Mouse (Mus musculus) liver, embryonic 14.5 days (tissue): ENCODE results near the gene Gphn. TPM values are rescaled to one million over a fixed set of nuclear protein-coding genes. Genes with fewer than 3 reads are reported as not detected.

Experiments used
- ATAC-seq: fragments of 200-750 bp; cut with Nextera tagmentation; 2 replicates; pipeline ENCODE4 v1.8.0; 2017; ENCODE audit warnings: moderate number of reproducible peaks, mild to moderate bottlenecking, moderate library complexity; ENCODE audit not compliant: insufficient read depth
- DNase-seq, 3 experiments: peaks; one replicate each; pipeline ENCODE4 v3.0.0-alpha.2; 2012 to 2013; ENCODE audit warnings: low read depth in 3 of 3, low spot score in 3 of 3
- H3K27ac ChIP-seq: fragments of 300-500 bp; sonication (generic); 2 replicates; pipeline ENCODE4 v1.5.1; 2014; ENCODE audit warnings: moderate library complexity, mild to moderate bottlenecking, control low read depth, inconsistent platforms
- H3K27me3 ChIP-seq: fragments of 300-500 bp; sonication (generic); 2 replicates; pipeline ENCODE4 v1.6.1; 2014; ENCODE audit warnings: mild to moderate bottlenecking, low read length, moderate library complexity; ENCODE audit not compliant: control insufficient read depth, insufficient read depth
- H3K36me3 ChIP-seq: fragments of 300-500 bp; sonication (generic); replicated peaks from 2 replicates; pipeline ENCODE4 v1.6.1; 2014; ENCODE audit warnings: low read depth; ENCODE audit not compliant: control insufficient read depth, insufficient read depth
- H3K4me1 ChIP-seq, 2 experiments: fragments of 200-500 bp in 1 of 2; fragments of 300-500 bp in 1 of 2; sonication (generic) in 1 of 2; replicated peaks; 2 replicates each; pipeline ENCODE4 v1.6.1; 2012 to 2014; ENCODE audit warnings: antibody characterized with exemption in 1 of 2, inconsistent platforms in 1 of 2, low read length in 1 of 2; ENCODE audit not compliant: control insufficient read depth in 2 of 2, insufficient read depth in 2 of 2
- H3K4me2 ChIP-seq: fragments of 300-500 bp; sonication (generic); 2 replicates; pipeline ENCODE4 v1.6.1; 2014; ENCODE audit warnings: low read depth, mild to moderate bottlenecking, control low read depth, moderate library complexity
- H3K4me3 ChIP-seq, 2 experiments: fragments of 200-500 bp in 1 of 2; fragments of 300-500 bp in 1 of 2; sonication (generic) in 1 of 2; 2 replicates each; pipeline ENCODE4 v1.5.1; 2012 to 2014; ENCODE audit warnings: low read depth in 2 of 2, low read length in 2 of 2, mild to moderate bottlenecking in 2 of 2, control low read depth in 1 of 2, inconsistent platforms in 1 of 2, moderate library complexity in 1 of 2; ENCODE audit not compliant: insufficient read depth in 1 of 2
- H3K9ac ChIP-seq: fragments of 300-500 bp; sonication (generic); replicated peaks from 2 replicates; pipeline ENCODE4 v1.6.1; 2014; ENCODE audit warnings: mild to moderate bottlenecking, control low read depth, moderate library complexity
- H3K9me3 ChIP-seq: fragments of 300-500 bp; sonication (generic); 2 replicates; pipeline ENCODE4 v1.6.1; 2016; ENCODE audit warnings: low read length, mixed read lengths; ENCODE audit not compliant: control insufficient read depth
- CTCF ChIP-seq: IDR thresholded peaks from 2 replicates; pipeline ENCODE4 v1.5.1; 2016; ENCODE audit warnings: antibody characterized with exemption, low read depth, control low read depth
- EP300 ChIP-seq: IDR thresholded peaks from 2 replicates; pipeline ENCODE4 v1.6.1; 2016; ENCODE audit warnings: antibody characterized with exemption, low read depth
- WGBS: fragments of 180-500 bp; shearing (Covaris S2); extraction: QIAGEN DNeasy Blood & Tissue Kit; methylation state at CpG from one replicate; pipeline ENCODE4 v1.1.7; 2014; ENCODE audit not compliant: insufficient replicate concordance; 5-methylcytosine and 5-hydroxymethylcytosine counted together
- polyA plus RNA-seq, 2 experiments: library from polyadenylated mRNA; depleted of rRNA in 1 of 2; stranded (reverse) in 1 of 2; unstranded in 1 of 2; fragments of >200 nt; fragmentation: Nextera tagmentation in 1 of 2; extraction: Ambion mirVana in 1 of 2; gene quantifications; 2 replicates each; pipeline versions ENCODE4 v1.2.1 to v1.2.3; 2012 to 2014

Gene Gphn
- polyA plus RNA-seq, 2 experiments = 4.7 TPM

DNA sequence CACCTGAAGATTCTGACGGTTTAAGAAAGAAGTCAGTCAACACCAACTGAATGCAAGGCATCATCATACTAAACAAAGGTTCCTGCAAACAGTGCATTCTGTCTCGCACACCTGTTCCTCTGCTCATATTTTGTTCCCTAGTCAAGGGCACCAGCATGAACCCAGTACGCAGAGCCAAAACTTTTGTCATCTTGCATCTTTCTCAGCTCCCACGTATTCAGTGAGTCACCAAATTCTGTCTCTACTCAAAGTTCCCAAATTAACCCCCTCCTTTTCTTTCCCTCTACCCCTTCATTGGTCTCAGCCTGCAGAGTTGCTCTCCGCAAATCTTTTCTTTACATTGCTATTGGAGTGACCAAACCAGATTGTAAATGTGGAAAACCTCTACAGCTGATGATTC lies 462.7 kb downstream of the Gphn start:
- no peaks in the 10 kb centered on the region for H3K9me3 ChIP-seq
- H3K9ac ChIP-seq = no peak overlapping the region
- H3K27me3 ChIP-seq = no peaks in the 10 kb centered on the region
- no peaks in the 10 kb centered on the region for H3K36me3 ChIP-seq
- no peak overlapping the region for H3K4me3 ChIP-seq
- no peak overlapping the region for H3K27ac ChIP-seq
- DNase-seq (no peak), ATAC-seq (no peak)
- TF ChIP-seq EP300 = no peak
- TF ChIP-seq CTCF = no peak
- H3K4me2 ChIP-seq = no peak overlapping the region
- no peaks in the 10 kb centered on the region for H3K4me1 ChIP-seq
- 67% methylated on average over 5 of the region's 5 CpGs for WGBS

DNA sequence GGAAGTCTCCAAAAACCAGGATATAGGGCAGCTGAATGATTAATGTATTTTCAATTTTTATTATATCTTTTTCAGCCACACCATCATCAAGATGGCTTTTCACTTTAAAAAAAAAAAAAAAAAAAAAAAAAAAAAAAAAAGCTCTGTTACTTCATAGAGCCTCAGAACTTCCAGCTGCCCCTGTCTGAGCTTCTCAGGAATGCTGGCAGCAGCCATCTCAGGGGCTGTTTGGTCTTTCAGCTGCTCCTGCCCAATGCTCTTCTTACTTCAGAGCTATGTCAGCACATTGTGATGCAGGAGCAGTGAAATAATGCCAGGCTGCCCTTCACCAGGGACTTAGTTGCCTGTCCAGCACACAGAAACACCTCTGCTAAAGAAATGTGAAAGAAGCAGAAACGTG lies 465.1 kb downstream of the Gphn start, which contains the start of gene Fam71d:
TSS of gene Fam71d (plus strand) at position 211 of the 400 bp plus-strand sequence.
- Histone ChIP-seq H3K36me3 (no peaks in the 10 kb centered on the region), H3K27ac (no peak within 1 kb of the TSS), H3K4me2 (no peak within 1 kb of the TSS), H3K27me3 (no peaks in the 10 kb centered on the region), H3K4me3 (no peak within 1 kb of the TSS), H3K9ac (no peak within 1 kb of the TSS), H3K4me1 (no peaks in the 10 kb centered on the region), H3K9me3 (no peaks in the 10 kb centered on the region)
- no peak for TF ChIP-seq EP300
- TF ChIP-seq CTCF = no peak
- WGBS = 48% methylated on average over 1 of the region's 1 CpGs
- DNase-seq (no peak), ATAC-seq (no peak)

DNA sequence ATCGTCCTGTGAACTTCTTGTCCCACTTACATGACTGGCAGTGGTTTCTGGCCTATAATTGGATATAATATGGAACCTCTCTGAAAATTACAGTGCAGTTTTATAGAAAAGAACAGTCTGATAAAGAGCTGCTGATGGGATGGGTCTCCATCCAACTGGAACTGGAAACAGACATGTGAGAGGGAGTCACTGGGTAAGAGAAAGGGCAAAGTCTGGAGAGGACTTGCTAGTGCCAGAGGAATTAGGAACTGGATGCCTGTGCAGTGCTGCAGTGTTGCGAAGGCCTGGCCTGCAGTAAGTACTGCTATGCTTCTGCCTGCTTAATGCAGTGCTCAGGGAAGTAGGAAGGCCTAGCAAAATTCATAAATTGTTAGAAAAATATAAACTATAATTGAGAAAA lies 467.1 kb downstream of the Gphn start:
- TF ChIP-seq EP300 (no peak), CTCF (no peak)
- DNase-seq (no peak), ATAC-seq (no peak)
- no peak overlapping the region for H3K9ac ChIP-seq
- 62% methylated on average over 2 of the region's 2 CpGs for WGBS
- H3K27ac ChIP-seq = no peak overlapping the region
- no peak overlapping the region for H3K4me3 ChIP-seq
- H3K27me3 ChIP-seq = no peaks in the 10 kb centered on the region
- H3K4me2 ChIP-seq = no peak overlapping the region
- H3K36me3 ChIP-seq = no peaks in the 10 kb centered on the region
- no peaks in the 10 kb centered on the region for H3K4me1 ChIP-seq
- H3K9me3 ChIP-seq = no peaks in the 10 kb centered on the region

DNA sequence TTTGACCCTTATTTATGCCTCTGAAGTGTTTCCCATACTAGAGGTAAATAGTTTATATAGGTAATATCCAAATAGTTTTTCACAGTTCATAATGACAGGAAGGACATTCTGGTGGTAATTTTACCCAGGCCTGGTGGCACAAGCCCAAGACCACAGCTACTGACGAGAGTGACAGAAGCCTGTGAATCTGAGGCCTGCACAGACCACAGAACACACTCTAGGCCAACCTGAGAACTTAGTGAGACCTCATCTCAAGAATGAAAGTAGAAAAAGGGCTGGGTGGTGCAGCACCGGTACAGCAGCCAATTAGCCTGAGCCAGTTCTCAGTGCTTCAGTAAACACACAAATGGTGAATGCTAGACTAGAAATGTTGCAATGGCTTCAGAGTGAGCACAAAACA lies 491.6 kb downstream of the Gphn start:
- ATAC-seq (no peak), DNase-seq (no peak)
- no peak overlapping the region for H3K27ac ChIP-seq
- H3K4me1 ChIP-seq = no peaks in the 10 kb centered on the region
- TF ChIP-seq CTCF = no peak
- TF ChIP-seq EP300 = no peak
- no peaks in the 10 kb centered on the region for H3K27me3 ChIP-seq
- H3K36me3 ChIP-seq = no peaks in the 10 kb centered on the region
- no peak overlapping the region for H3K4me2 ChIP-seq
- no peak overlapping the region for H3K9ac ChIP-seq
- WGBS = 44% methylated on average over 2 of the region's 2 CpGs
- no peaks in the 10 kb centered on the region for H3K9me3 ChIP-seq
- no peak overlapping the region for H3K4me3 ChIP-seq

DNA sequence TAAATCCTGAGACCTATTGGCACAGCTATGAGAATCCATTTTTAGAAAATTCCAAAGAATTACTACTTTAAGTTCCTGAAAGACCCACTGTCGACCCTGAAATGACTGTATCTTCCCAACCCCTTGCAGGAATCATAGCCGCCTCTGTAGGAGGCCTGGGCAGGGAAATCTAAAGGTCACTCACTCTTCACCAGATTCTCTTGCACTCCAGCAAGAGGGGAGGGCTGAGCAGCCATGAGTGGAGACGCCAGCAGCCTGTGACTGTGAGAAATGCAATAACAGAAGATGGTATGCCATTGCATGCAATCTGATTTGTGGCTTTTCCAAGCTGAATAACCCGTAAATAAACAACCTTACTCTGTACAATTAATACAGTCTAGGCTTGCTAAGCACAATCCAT lies 501.5 kb downstream of the Gphn start:
- WGBS = 55% methylated on average over 4 of the region's 4 CpGs
- Histone ChIP-seq H3K4me2 (no peak overlapping the region), H3K9me3 (no peaks in the 10 kb centered on the region), H3K27ac (no peak overlapping the region), H3K9ac (no peak overlapping the region), H3K4me3 (no peak overlapping the region), H3K4me1 (no peaks in the 10 kb centered on the region), H3K27me3 (no peaks in the 10 kb centered on the region), H3K36me3 (no peaks in the 10 kb centered on the region)
- no peak for ATAC-seq
- no peak for TF ChIP-seq EP300
- no peak for TF ChIP-seq CTCF
- DNase-seq = no peak

Other genes with a start within 250 kb of the Gphn start
- gene Gm6657, start 32.1 kb upstream of the Gphn start, polyA plus RNA-seq (2012; rRNA removed) = not detected in 2 replicates
- not detected in 2 replicates for gene Gm6657, start 32.1 kb upstream of the Gphn start, polyA plus RNA-seq (2014; fragmentation: Nextera tagmentation; extraction: Ambion mirVana)